Mouse (Mus musculus): ENCODE data around the gene Nbea.

The Nbea gene

DNA sequence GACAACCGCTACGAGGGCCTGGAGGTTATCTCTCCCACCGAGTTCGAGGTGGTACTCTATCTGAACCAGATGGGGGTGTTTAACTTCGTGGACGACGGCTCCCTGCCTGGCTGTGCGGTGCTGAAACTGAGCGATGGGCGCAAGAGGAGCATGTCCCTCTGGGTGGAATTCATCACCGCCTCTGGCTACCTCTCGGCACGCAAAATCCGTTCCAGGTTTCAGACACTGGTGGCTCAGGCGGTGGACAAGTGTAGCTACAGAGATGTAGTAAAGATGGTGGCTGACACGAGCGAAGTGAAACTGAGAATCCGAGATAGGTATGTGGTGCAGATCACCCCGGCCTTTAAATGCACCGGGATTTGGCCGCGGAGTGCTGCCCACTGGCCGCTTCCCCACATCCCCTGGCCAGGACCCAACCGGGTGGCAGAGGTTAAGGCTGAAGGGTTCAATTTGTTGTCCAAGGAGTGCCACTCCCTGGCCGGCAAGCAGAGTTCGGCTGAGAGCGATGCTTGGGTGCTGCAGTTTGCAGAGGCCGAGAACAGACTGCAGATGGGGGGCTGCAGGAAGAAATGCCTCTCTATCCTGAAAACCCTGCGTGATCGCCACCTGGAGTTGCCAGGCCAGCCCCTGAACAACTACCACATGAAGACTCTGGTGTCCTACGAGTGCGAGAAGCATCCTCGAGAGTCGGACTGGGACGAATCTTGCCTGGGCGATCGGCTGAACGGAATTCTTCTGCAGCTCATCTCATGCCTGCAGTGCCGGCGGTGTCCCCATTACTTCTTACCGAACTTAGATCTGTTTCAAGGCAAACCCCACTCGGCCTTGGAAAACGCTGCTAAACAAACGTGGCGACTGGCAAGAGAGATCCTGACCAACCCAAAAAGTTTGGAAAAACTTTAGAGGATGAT is 400.1 kb downstream of the Nbea start:
- peak; percentile 28 for DNase-seq (ENCODE audit: low spot score)

DNA sequence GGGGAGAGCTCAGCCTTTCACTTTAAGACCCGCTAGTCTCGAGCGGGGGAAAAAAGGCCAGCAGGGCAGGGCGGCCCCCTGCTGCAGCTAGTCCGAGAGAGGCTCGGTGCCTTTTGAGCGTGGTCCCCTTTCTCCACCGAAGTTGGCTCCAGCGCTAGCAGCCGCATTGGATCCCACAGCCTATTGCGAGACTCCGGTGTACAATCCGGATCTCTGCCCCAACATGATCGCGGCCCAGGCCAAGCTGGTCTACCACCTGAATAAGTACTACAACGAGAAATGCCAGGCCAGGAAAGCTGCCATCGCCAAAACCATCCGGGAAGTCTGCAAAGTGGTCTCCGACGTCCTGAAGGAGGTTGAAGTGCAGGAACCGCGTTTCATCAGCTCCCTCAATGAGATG is 400.7 kb downstream of the Nbea start:
- DNase-seq (ENCODE audit: low spot score), result peak; percentile 24

DNA sequence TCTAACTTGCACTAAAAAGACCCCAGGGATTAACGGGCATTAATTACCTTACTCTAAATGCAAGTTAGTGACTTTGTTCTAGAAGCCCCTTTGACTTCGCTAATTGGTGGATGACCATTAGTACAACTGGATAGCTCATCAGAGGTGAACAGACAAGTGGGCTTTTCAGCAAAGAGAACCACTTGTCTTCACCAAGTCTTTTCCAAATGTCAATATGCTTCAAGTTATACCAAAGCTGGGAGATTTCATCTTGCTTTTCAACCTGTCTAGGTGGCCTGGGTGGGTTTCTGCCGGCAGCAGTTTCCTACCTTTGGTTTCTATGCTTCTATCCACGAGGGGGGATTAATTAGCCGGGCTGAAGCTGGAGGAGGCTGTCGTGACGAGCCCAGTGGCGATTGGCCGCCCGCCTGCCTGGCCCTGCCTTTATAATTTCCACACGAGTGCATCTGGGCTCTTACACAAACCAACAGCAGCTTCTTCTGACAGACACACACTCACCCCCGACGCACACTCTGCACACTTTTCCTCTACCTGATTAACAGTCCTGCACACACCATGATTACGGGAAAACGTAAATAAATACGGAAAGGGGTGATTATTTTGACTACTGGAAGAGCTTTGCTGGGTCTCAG is 401.3 kb downstream of the Nbea start, which contains the start of gene Mab21l1:
TSS of gene Mab21l1 (plus strand) at position 455 of the 632 bp plus-strand sequence.
- peak; percentile 18 for DNase-seq (ENCODE audit: low spot score)

DNA sequence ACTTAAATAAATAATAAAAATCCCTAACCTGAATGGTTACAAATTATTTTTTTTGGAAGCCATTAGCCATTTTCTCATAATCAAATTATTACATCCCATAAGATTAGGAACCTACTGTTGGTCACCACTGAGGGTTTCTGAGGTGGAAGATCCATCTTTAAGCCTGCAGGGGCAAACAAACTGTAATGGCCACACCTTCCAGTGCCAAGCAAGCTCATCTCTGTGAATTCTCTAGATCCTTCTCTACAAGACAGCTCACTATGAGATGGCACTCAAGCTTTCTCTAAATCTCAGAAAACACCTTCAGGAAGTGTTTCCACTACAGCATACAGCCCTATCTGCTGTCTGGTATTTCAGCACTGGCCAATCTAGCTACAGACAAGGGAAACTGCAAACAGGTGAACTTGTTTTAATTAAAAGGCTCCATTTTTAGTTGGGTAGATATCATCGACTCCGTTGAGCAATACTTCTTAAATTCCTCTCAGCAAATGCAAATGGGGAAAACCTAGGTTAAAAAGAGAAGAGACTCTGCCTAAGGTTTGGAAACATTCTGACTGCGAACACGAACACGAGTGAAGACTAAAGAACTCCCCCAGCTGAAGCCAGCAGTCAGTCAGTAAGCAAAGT is 402.0 kb downstream of the Nbea start:
- DNase-seq (ENCODE audit: low spot score), result no peak

DNA sequence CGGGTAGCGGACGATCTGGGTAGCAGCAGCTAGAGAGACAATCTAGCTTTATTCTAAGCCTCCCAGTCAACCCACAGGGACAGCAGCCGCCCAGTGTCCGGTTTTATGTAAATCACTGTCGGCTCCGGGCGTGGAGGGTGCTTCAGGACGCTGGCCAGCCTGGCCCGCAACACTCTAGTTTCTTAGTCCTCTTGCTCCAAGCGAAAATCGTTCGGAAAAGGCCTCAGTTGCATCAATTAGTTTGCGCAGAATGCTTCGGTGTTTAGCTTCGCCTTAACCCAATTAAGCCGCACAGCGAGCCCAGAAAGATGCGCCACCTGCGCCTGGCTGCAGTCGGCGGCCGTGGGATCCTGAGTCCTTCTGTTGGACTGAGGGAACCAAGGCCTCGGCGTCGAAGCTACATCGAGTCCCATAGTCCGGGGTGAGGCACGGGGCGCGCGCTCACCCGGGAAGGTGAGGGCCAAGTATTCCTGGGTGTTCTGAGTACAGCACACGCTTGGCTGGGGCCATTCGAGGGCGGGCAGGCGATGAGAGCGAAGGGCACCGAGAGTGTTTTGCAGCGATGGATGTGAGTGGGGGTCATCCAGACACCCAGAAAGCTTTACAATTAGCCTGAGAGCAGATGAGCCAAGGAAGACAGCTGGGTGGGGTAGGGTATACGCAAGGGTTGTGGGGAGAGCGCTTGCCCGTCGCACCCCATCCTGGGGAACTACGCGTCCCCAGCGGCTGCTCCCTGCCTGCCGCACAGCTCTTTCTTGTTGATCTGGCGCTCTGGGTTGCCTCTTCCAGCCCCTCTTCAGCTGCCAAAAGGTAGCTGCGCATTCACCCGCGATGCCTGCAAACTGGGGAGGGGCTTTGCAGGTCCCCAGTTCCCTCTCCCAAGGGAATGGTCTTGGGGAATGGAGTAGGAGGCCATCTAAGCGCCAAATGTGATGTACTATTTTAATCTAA is 403.1 kb downstream of the Nbea start:
- DNase-seq (ENCODE audit: low spot score), result peak; percentile 15

DNA sequence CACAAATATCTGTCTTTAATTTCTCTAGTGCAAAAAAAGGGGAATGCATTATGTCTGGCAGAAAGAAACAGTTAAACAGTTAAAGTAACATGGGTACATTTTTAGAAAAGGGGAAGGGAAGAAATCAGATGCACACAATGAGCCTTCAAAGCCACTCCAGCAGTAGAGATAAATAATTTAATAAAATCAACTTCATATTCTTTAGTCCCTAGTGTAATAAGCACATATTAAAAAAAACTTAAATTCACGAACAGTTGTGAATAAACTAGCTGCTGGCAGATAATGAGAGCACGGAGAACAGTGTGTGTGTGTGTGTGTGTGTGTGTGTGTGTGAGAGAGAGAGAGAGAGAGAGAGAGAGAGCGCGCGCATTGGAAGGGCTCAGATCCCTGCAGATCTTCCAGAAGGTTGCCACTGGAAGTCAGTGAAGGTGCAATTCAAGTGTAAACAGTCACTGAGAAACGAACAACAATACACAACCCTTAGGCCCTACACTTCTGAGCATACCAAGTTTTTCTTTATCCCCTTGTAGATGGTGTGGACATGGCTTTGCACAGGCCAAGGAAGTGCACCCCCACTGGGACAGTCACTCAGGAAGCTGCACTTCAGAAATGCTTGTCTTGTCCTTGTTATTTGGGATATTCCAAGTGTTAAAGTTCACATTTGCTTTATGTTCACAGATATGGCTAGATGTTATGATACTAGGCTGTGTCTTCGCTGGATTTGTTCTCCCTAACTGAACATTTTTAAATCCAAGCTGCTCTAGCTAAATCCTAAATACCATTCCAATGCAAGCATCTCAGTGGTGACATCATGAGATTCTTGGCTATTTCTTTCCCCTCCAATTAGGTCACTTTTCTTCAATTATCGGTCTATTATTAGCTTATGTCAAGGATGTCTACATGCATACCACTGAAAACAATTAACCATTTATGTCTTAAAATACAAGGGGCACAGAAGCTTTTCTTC is 404.5 kb downstream of the Nbea start:
- DNase-seq (ENCODE audit: low spot score), result no peak

DNA sequence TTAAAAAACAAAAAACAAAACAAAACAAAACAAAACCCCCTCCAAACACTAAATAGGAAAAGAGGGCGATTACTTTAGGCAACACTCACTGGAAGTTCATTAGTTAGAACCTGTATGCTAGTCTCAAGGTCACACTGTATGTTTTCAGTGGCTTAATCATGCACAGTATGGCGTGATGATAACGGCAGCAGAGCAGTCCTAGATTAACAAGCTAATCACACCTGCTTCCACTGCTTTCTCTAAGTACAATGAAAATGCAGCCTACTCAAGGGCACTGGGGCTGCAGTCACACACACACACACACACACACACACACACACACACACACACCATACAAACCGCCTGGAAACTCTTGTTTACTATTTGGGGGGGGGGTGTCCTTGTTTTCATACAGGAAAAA is 406.0 kb downstream of the Nbea start:
- no peak for DNase-seq (ENCODE audit: low spot score)

DNA sequence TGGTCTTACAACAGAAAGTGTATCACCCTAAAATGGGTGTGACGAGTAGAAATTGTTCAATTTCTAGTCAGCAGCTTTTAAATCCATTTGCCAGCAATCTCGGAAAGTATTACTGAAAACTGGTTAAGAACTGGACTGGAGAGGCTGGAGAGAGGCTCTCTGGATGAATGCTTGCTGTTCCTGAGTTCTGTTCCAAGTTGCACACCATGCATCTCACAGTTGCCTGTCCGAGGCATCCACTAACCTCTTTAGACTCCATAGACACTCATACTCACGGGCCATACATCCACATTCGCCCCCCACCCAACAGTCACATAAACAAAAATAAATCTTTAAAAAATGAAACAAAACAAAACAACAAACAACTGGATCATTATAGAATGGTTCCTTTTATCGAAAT is 407.7 kb downstream of the Nbea start:
- no peak for DNase-seq (ENCODE audit: low spot score)

DNA sequence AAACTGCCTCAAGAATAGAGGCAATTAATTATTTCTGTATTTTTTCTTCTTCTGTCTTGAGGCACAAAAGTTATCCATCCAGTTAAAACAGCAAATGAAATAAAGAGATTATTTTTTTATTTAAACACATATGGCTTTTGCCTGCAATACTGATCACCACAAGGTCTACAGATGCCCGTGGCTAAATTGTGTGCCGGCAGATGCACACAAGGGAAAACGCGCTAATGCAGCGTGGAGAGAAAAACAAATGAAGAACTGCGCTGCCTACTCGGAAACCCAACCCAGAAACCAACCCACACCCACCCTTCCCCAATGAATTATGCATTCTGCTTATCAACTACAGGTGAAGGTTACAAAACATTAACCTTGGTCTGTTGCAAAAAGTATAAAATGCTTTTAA is 408.3 kb downstream of the Nbea start:
- DNase-seq (ENCODE audit: low spot score), result no peak

DNA sequence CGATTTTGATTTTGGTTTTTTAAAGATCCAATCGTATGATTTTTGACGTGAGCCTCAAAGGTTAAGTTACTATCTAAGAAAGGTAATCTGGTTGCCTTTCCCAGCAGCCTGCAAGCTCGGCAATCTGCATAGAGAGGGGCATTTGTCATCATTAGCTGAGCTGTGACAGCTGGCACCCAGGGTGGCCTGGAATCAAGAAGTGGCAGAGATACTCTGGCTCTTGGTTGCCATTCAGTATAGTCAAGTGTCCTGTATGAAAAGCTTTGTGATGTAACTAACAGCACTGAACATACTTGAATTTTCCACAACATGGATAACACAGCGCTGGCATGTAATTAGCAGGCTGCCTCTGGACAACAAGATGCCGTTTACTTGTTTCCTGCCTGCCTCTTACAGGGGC is 409.3 kb downstream of the Nbea start:
- no peak for DNase-seq (ENCODE audit: low spot score)

DNA sequence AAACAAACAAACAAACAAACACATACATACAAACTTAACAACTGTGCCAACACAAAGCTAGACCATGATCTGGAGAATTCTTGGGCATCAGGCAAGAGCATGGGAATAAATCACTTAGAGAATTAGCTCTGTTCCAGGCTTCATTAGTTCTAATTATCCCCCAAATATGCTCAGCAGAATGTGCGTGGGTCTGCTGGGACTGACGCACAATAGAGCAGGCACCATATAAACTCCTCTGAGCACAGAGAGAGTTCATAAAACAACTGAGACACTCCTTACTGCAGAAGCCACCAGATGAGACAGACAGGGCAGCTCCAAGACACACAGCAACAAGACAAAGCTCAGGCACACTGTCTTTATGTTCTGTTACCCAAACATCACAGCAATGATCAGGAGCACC is 414.2 kb downstream of the Nbea start:
- no peak for DNase-seq (ENCODE audit: low spot score)

DNA sequence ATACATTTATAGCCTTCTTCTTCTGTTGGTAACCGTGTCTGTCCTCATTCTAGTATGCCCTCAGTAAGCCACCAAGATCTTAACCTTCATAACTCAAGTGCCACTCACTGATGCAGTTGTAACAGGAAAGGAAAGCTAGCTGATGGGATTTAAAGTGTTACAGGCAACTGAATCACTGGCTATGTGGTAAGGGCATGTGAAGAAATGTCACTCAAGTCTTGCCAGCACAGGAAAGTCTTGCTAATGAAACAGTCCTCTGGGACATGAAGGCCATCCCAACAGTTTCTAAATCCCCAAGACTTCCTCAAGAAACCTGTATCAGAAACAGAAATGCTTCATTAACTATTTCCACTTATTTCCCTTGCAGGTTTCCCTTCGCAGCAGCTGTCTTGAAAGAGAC is 414.8 kb downstream of the Nbea start:
- no peak for DNase-seq (ENCODE audit: low spot score)

DNA sequence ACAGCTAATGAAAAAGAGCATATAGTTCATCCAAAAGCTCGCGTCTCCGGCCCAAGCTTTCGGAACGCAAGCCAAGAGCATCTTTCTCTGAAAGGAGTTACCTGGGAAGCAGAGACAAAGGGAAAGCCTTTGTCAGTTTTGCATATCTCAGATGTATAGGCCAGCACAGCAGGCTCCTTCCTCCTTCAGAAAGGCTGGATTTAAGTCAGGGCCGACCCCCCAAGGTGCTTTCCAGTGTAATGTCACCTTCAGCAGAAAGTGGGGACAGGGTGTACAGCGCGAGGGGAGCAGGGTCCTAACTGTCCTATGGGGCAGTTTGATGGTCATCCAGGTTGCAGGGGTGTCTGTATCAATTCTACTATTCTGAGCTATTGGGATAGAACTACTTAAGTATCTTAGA is 419.9 kb downstream of the Nbea start:
- DNase-seq (ENCODE audit: low spot score), result no peak

DNA sequence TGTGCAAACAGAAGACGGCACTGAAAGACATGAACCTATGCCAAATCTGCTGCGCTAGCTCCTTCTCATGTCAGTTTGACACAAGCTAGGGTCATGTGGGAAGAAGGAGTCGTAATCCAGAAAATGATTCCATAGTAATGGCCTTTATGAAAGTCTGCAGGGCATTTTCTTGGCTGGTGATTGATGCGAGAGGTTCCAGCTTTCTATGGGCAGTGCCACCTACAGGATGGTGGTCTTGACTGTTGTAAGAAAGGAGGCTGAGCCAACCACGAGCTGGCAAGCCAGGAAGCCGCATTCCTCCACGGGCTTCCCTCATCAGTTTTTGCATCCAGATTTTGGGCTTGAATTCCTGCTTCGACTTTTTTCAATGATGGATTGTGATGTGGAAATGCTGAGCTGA is 425.2 kb downstream of the Nbea start:
- DNase-seq (ENCODE audit: low spot score), result no peak

DNA sequence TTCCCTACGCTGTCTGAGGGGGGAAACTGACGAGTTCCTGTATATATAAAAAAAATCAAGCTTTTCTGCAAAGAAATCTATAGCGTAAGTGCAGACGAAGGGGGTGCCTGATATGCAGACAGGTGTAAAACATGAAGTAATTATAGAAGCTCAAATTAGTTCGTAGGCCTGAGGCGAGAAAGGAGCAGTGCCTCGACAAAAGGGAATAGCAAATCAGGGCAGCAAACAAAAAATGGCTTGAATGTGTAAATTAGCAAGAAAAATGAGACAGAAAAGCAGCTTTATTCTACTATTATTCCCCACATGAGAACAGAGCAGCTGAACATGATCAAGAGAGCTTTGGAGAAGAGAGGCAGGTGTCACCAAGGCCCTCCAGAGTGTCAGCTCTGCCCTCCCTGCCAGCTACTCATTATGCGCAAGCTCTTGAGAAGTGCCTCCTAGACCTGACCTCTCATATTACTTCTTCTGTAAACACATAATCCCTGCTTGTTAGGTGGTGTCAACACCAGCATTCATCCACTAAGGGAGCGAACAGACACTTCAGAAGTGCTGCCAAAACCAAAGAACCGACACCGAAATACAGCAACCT is 426.8 kb downstream of the Nbea start:
- DNase-seq (ENCODE audit: low spot score), result no peak

DNA sequence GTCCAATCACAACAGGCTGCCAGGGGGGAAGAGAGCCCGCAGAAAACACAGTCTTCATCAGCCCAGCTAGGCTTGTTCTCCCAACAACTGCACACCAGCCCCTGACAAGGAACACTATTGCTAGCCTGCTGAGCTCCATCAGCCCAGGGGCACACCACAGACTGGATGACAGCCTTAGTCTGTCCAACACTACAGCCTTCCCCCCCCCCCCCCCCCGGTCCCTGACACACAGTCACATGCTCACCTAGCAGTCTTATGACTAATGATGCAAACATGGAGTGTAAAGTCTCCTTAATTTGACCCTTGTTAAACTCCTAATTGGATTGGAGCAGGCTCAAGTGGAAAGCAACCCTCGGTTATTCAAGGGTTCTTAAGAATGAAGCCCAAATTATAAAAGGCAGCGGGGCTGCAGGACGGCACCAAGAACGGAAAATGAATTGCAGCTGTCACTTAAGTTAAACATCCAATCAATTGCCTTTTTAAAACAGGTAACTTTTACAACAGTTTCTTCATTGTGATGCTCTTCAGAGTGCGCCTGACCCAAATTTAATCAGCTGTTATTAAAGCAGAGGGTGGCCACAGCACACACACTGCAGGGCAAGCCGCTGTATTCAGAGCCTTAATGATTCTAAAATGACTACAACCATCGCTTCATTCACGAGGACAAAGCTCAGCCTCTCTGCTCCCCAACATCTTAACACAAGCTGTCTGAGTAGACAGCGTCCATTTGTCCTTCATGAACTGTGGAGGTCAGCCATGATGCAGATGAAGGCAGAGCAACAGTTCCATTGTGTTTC is 427.5 kb downstream of the Nbea start:
- no peak for DNase-seq (ENCODE audit: low spot score)

DNA sequence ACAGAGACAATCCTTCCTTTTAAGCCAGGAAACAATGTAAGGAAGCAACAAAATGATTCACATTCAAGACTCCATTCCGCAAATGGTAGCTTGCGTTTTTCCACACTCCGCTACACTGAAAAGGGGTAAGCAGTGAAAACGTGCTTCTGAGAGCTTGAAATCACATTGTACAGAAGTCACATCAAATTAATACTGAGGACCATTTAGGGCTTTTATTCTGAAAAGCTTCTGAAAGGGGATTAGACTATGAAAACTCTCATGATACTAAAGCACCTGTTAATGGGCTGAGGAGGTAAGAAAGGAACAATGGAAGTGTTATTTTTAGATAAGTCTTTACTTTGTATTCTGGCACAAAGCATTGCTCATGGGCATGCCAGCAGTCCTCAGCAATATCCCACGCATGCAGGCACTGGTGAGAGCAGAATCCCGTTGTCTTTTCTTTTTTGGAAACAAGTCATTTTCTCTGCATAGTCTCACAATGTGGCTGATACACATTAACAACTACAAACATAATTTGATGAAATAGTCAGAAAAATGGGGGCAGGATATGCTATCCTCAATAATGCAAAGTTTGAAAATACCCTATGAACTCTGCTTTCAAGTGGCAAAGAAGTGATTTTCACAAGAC is 428.4 kb downstream of the Nbea start:
- no peak for DNase-seq (ENCODE audit: low spot score)

DNA sequence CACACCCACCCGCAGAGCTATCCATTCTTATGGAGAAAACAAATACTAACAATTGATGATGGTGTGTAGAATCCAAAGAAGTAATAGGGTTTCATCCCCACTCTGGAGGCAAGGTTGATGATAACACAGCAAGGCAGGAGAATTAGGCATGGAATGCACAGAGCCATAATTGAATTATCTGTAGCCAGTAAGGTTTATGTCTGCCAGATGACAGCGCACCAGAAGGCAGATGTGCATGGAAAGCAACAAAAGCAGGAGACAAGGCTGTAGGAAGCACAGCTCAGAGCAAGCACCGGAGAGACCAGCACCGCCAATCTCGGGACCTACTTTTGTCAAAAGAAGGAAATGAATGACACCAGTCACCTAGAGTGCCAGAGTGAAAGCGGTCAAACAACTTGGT is 429.6 kb downstream of the Nbea start:
- no peak for DNase-seq (ENCODE audit: low spot score)

DNA sequence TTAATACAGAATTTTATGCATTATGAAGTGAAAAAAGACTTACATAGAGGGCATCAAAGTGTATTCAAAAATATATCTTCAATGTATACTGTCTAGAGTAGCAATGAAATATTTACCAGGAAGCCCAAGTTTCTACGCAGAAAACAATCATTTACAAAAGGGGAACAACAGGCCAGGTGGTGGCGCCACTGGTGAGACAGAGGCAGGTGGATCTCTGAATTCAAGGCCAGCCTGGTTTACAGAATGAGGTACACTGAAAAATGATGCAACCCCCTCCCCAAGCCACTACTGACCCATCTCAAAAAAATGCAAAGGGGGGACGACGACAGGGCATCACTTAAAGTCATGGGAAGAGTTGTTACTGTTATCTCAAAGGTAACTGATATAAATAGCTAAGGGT is 430.9 kb downstream of the Nbea start:
- DNase-seq (ENCODE audit: low spot score), result no peak

Data from yolk sac, embryonic 10.5 days (tissue).